Mouse (Mus musculus): Measurements from ENCODE around the gene Mrps34. TPM values are rescaled to one million over a fixed set of nuclear protein-coding genes. Genes with fewer than 3 reads are reported as not detected.
A peak's percentile ranks its signal among the peaks of the same experiment; 100 is the strongest.

Gene Mrps34
- polyA plus RNA-seq, 2 experiments, result 82.1 to 101 TPM

- peaks cover 13% of the 10 kb centered on the region for H3K36me3 ChIP-seq (ENCODE audit: control insufficient read depth, insufficient read depth, low read length)
- H3K27me3 ChIP-seq (ENCODE audit: control insufficient read depth, insufficient read depth, low read length), result no peaks in the 10 kb centered on the region
- peak overlapping the region; percentile 95 for H3K4me2 ChIP-seq (replicated peaks; ENCODE audit: low read depth, low read length, severe bottlenecking)
- no peak for ATAC-seq (ENCODE audit: low FRiP score, low read depth)
- WGBS, result 2% methylated on average over 19 of the region's 20 CpGs
- H3K9ac ChIP-seq (ENCODE audit: low read depth, low read length, severe bottlenecking), result peak overlapping the region; percentile 66
- peaks cover 11% of the 10 kb centered on the region for H3K4me1 ChIP-seq (ENCODE audit: control insufficient read depth, insufficient read depth, low read length)
- no peak for DNase-seq (ENCODE audit: low spot score)
- H3K9me3 ChIP-seq (ENCODE audit: control insufficient read depth, low read length), result no peaks in the 10 kb centered on the region
- no peak for TF ChIP-seq POLR2A (IDR thresholded peaks at IDR 0.05; ENCODE audit: borderline replicate concordance, extremely low read depth, insufficient read depth, insufficient read length)
- H3K4me3 ChIP-seq (replicated peaks; ENCODE audit: low read length), result peak overlapping the region; percentile 66
- H3K27ac ChIP-seq (replicated peaks; ENCODE audit: low read depth, low read length), result no peak overlapping the region
Measured at GRCm38 (mm10) chr17:24850773-24851127, 44.2 kb upstream of the Mrps34 start.

GRCm38 (mm10) chr17:24851381-24852125, 43.4 kb upstream of the Mrps34 start:
- 77% methylated on average over 10 of the region's 10 CpGs for WGBS
- no peak for ATAC-seq (ENCODE audit: low FRiP score, low read depth)

GRCm38 (mm10) chr17:24855838-24856464, 39.0 kb upstream of the Mrps34 start:
- Histone ChIP-seq H3K4me2 (replicated peaks; ENCODE audit: low read depth, low read length, severe bottlenecking) (no peak overlapping the region), H3K4me1 (ENCODE audit: control insufficient read depth, insufficient read depth, low read length) (peaks cover 4% of the 10 kb centered on the region), H3K9me3 (ENCODE audit: control insufficient read depth, low read length) (no peaks in the 10 kb centered on the region), H3K4me3 (replicated peaks; ENCODE audit: low read length) (no peak overlapping the region), H3K27me3 (ENCODE audit: control insufficient read depth, insufficient read depth, low read length) (no peaks in the 10 kb centered on the region), H3K36me3 (ENCODE audit: control insufficient read depth, insufficient read depth, low read length) (peaks cover 22% of the 10 kb centered on the region), H3K9ac (ENCODE audit: low read depth, low read length, severe bottlenecking) (no peak overlapping the region), H3K27ac (replicated peaks; ENCODE audit: low read depth, low read length) (no peak overlapping the region)
- 75% methylated on average over 3 of the region's 3 CpGs for WGBS
- DNase-seq (ENCODE audit: low spot score) (no peak), ATAC-seq (ENCODE audit: low FRiP score, low read depth) (no peak)
- no peak for TF ChIP-seq POLR2A (IDR thresholded peaks at IDR 0.05; ENCODE audit: borderline replicate concordance, extremely low read depth, insufficient read depth, insufficient read length)

More at GRCm38 (mm10) chr17:24851381-24852125, 43.4 kb upstream of the Mrps34 start:
- Histone ChIP-seq H3K4me3 (replicated peaks; ENCODE audit: low read length) (peak overlapping the region; percentile 66), H3K4me2 (replicated peaks; ENCODE audit: low read depth, low read length, severe bottlenecking) (peak overlapping the region; percentile 95), H3K27me3 (ENCODE audit: control insufficient read depth, insufficient read depth, low read length) (no peaks in the 10 kb centered on the region), H3K9me3 (ENCODE audit: control insufficient read depth, low read length) (no peaks in the 10 kb centered on the region), H3K4me1 (ENCODE audit: control insufficient read depth, insufficient read depth, low read length) (peaks cover 11% of the 10 kb centered on the region), H3K36me3 (ENCODE audit: control insufficient read depth, insufficient read depth, low read length) (peaks cover 16% of the 10 kb centered on the region), H3K9ac (ENCODE audit: low read depth, low read length, severe bottlenecking) (no peak overlapping the region), H3K27ac (replicated peaks; ENCODE audit: low read depth, low read length) (no peak overlapping the region)
- TF ChIP-seq POLR2A (IDR thresholded peaks at IDR 0.05; ENCODE audit: borderline replicate concordance, extremely low read depth, insufficient read depth, insufficient read length), result no peak
- DNase-seq (ENCODE audit: low spot score), result no peak

GRCm38 (mm10) chr17:24856589-24856988, 38.3 kb upstream of the Mrps34 start:
- ATAC-seq (ENCODE audit: low FRiP score, low read depth) (no peak), DNase-seq (ENCODE audit: low spot score) (no peak)
- Histone ChIP-seq H3K9me3 (ENCODE audit: control insufficient read depth, low read length) (no peaks in the 10 kb centered on the region), H3K4me1 (ENCODE audit: control insufficient read depth, insufficient read depth, low read length) (no peaks in the 10 kb centered on the region), H3K4me2 (replicated peaks; ENCODE audit: low read depth, low read length, severe bottlenecking) (no peak overlapping the region), H3K9ac (ENCODE audit: low read depth, low read length, severe bottlenecking) (no peak overlapping the region), H3K4me3 (replicated peaks; ENCODE audit: low read length) (no peak overlapping the region), H3K27ac (replicated peaks; ENCODE audit: low read depth, low read length) (no peak overlapping the region), H3K27me3 (ENCODE audit: control insufficient read depth, insufficient read depth, low read length) (no peaks in the 10 kb centered on the region), H3K36me3 (ENCODE audit: control insufficient read depth, insufficient read depth, low read length) (peaks cover 28% of the 10 kb centered on the region)
- 86% methylated on average over 13 of the region's 13 CpGs for WGBS
- no peak for TF ChIP-seq POLR2A (IDR thresholded peaks at IDR 0.05; ENCODE audit: borderline replicate concordance, extremely low read depth, insufficient read depth, insufficient read length)

- WGBS, result 90% methylated on average over 8 of the region's 8 CpGs
- Histone ChIP-seq H3K36me3 (ENCODE audit: control insufficient read depth, insufficient read depth, low read length) (peaks cover 33% of the 10 kb centered on the region), H3K27ac (replicated peaks; ENCODE audit: low read depth, low read length) (no peak overlapping the region), H3K4me1 (ENCODE audit: control insufficient read depth, insufficient read depth, low read length) (no peaks in the 10 kb centered on the region), H3K9ac (ENCODE audit: low read depth, low read length, severe bottlenecking) (no peak overlapping the region), H3K4me2 (replicated peaks; ENCODE audit: low read depth, low read length, severe bottlenecking) (no peak overlapping the region), H3K27me3 (ENCODE audit: control insufficient read depth, insufficient read depth, low read length) (no peaks in the 10 kb centered on the region), H3K4me3 (replicated peaks; ENCODE audit: low read length) (no peak overlapping the region), H3K9me3 (ENCODE audit: control insufficient read depth, low read length) (no peaks in the 10 kb centered on the region)
- no peak for DNase-seq (ENCODE audit: low spot score)
- ATAC-seq (ENCODE audit: low FRiP score, low read depth), result no peak
- TF ChIP-seq POLR2A (IDR thresholded peaks at IDR 0.05; ENCODE audit: borderline replicate concordance, extremely low read depth, insufficient read depth, insufficient read length), result no peak
Measured at GRCm38 (mm10) chr17:24857831-24858470, 37.0 kb upstream of the Mrps34 start.
